Mouse (Mus musculus) retina, adult 2 months (tissue): Measurements from ENCODE around the gene Tepsin.
A peak's percentile ranks its signal among the peaks of the same experiment; 100 is the strongest.

Experiments used
- DNase-seq: peaks from one replicate; pipeline ENCODE4 v3.0.0-alpha.2; 2012; ENCODE audit warnings: low read depth, low spot score

Tepsin gene

GRCm38 (mm10) chr11:120098588-120099511, at the start of gene Tepsin, which contains the start of gene Ndufaf8:
Gene Tepsin, minus strand, starts transcription at chr11:120098731.
Gene Ndufaf8, plus strand, starts transcription at chr11:120098928.
- DNase-seq: peak; percentile 97

GRCm38 (mm10) chr11:120143708-120144497, 45.4 kb upstream of the Tepsin start:
- no peak for DNase-seq

GRCm38 (mm10) chr11:120142601-120143051, 44.1 kb upstream of the Tepsin start:
- DNase-seq: no peak

GRCm38 (mm10) chr11:120140255-120140654, 41.7 kb upstream of the Tepsin start:
- DNase-seq: no peak

GRCm38 (mm10) chr11:120139309-120139731, 40.8 kb upstream of the Tepsin start:
- DNase-seq: no peak

- no peak for DNase-seq
These were observed 39.1 kb upstream of the Tepsin start for GRCm38 (mm10) chr11:120137625-120138004.

- DNase-seq: no peak
These were observed 38.5 kb upstream of the Tepsin start for GRCm38 (mm10) chr11:120136796-120137624.

- DNase-seq: no peak
These were observed 37.7 kb upstream of the Tepsin start for GRCm38 (mm10) chr11:120136195-120136594.

GRCm38 (mm10) chr11:120134847-120135530, 36.5 kb upstream of the Tepsin start:
- no peak for DNase-seq

- no peak for DNase-seq
These were observed 35.6 kb upstream of the Tepsin start for GRCm38 (mm10) chr11:120134148-120134547.

GRCm38 (mm10) chr11:120129281-120129680, 30.8 kb upstream of the Tepsin start:
- DNase-seq: peak; percentile 68

GRCm38 (mm10) chr11:120126845-120127244, 28.3 kb upstream of the Tepsin start:
- no peak for DNase-seq

- no peak for DNase-seq
These were observed 23.6 kb upstream of the Tepsin start for GRCm38 (mm10) chr11:120122126-120122525.

GRCm38 (mm10) chr11:120120642-120121420, 22.3 kb upstream of the Tepsin start:
- peak; percentile 32 for DNase-seq

- no peak for DNase-seq
These were observed 21.5 kb upstream of the Tepsin start for GRCm38 (mm10) chr11:120119936-120120541.

- DNase-seq: no peak
These were observed 20.6 kb upstream of the Tepsin start for GRCm38 (mm10) chr11:120119108-120119507.

- no peak for DNase-seq
These were observed 19.1 kb upstream of the Tepsin start for GRCm38 (mm10) chr11:120117626-120118025.

- no peak for DNase-seq
These were observed 16.1 kb upstream of the Tepsin start for GRCm38 (mm10) chr11:120114488-120115215.

GRCm38 (mm10) chr11:120112136-120112535, 13.6 kb upstream of the Tepsin start:
- no peak for DNase-seq
